Mouse (Mus musculus) right cerebral cortex, postnatal 25 days (tissue): ENCODE measurements at regions not wholly inside any gene's neighbourhood (a gene's known extent, or its start where the extent isn't known, plus 50 kb on each side); places are given as distances from the start of the nearest gene placed in this dataset.
"Not testable (repeated sequence)": the region's sequence is repeated elsewhere in the genome, so short reads cannot be mapped to it uniquely, and the experiment has no call there.

Source experiments
- DNase-seq: peaks from one replicate; pipeline ENCODE4 v3.0.0; 2022

- DNase-seq: no peak
These were observed 288.0 kb downstream of the Sfmbt2 start for GRCm38 (mm10) chr2:10658317-10658716.

GRCm38 (mm10) chr2:10667915-10668314 lies 297.6 kb downstream of the Sfmbt2 start:
- DNase-seq: not testable (repeated sequence)

GRCm38 (mm10) chr2:10670423-10671298 lies 300.4 kb downstream of the Sfmbt2 start:
- no peak for DNase-seq

- DNase-seq: no peak
These were observed 301.0 kb downstream of the Sfmbt2 start for GRCm38 (mm10) chr2:10671299-10671632.

- DNase-seq: no peak
These were observed 301.9 kb downstream of the Sfmbt2 start for GRCm38 (mm10) chr2:10672196-10672595.

- no peak for DNase-seq
These were observed 304.5 kb downstream of the Sfmbt2 start for GRCm38 (mm10) chr2:10674738-10675349.

GRCm38 (mm10) chr2:10701459-10701858 lies 331.1 kb downstream of the Sfmbt2 start:
- DNase-seq: no peak

GRCm38 (mm10) chr2:10718366-10718765 lies 348.1 kb downstream of the Sfmbt2 start:
- DNase-seq: no peak

- not testable (repeated sequence) for DNase-seq
These were observed 364.0 kb downstream of the Sfmbt2 start for GRCm38 (mm10) chr2:10734337-10734736.

GRCm38 (mm10) chr2:10736696-10737457 lies 366.6 kb downstream of the Sfmbt2 start:
- no peak for DNase-seq

GRCm38 (mm10) chr2:10737458-10737775 lies 367.1 kb downstream of the Sfmbt2 start:
- no peak for DNase-seq

GRCm38 (mm10) chr2:10745127-10745526 lies 374.8 kb downstream of the Sfmbt2 start:
- DNase-seq: no peak

GRCm38 (mm10) chr2:10755375-10755774 lies 385.1 kb downstream of the Sfmbt2 start:
- no peak for DNase-seq

GRCm38 (mm10) chr2:10757202-10757840 lies 387.0 kb downstream of the Sfmbt2 start:
- no peak for DNase-seq

GRCm38 (mm10) chr2:10757886-10758285 lies 387.6 kb downstream of the Sfmbt2 start:
- DNase-seq: no peak

- DNase-seq: no peak
These were observed 391.9 kb downstream of the Sfmbt2 start for GRCm38 (mm10) chr2:10762236-10762635.

GRCm38 (mm10) chr2:10783071-10783470 lies 388.8 kb upstream of the Prkcq start:
- no peak for DNase-seq

- no peak for DNase-seq
These were observed 388.3 kb upstream of the Prkcq start for GRCm38 (mm10) chr2:10783594-10783993.

- DNase-seq: no peak
These were observed 387.6 kb upstream of the Prkcq start for GRCm38 (mm10) chr2:10784266-10784665.

GRCm38 (mm10) chr2:10785156-10785555 lies 386.8 kb upstream of the Prkcq start:
- DNase-seq: peak; percentile 18

- DNase-seq: peak; percentile 66
These were observed 383.4 kb upstream of the Prkcq start for GRCm38 (mm10) chr2:10788509-10788908.

- no peak for DNase-seq
These were observed 380.7 kb upstream of the Prkcq start for GRCm38 (mm10) chr2:10791233-10791632.

GRCm38 (mm10) chr2:10816374-10816773 lies 355.5 kb upstream of the Prkcq start:
- no peak for DNase-seq
